Mouse (Mus musculus) brain, embryonic 18.5 days (tissue): ENCODE data around the gene Usmg5.
A peak's percentile ranks its signal among the peaks of the same experiment; 100 is the strongest.

ENCODE experiments used
- DNase-seq: peaks from one replicate; pipeline ENCODE4 v3.0.0-alpha.2; 2012; ENCODE audit warnings: low read depth, low spot score

Usmg5 gene

DNA sequence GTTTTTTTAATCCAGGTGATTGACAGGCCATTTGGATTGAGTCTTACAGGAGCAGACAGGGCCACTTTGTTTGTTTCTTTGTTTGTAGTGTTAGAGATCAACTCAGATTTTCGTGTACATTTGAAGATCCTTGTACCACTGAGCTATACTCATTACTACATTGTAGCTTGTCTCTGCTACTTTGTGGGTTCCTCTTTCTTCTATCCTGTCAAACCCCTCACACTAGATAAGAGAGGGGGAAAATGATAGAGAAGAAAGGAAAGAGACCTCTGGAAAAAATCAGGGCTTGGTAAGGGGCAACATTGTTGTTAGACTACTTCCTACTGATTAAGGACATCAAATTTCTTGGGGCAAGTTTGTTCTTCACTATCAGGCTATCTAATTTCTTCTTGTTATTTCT lies 32.8 kb downstream of the Usmg5 start:
- no peak for DNase-seq

DNA sequence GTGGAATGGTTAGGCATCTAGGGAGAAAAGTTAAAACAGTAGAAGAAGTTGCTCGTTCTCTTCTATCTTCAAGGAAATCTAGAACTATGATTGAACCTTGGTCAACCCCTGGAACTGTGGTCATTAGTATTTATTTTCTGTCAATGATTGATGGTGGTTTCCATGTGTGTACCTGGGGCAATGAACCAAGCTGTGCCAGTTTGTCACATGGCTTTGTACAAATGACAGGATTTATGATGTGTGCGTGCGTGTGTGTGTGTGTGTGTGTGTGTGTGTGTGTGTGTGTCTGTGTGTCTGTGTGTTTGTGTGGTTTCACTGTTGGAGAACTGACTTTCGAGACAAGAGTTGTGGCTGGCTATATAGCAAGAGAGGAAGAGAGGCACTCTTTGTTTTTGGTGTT lies 37.0 kb downstream of the Usmg5 start:
- no peak for DNase-seq

DNA sequence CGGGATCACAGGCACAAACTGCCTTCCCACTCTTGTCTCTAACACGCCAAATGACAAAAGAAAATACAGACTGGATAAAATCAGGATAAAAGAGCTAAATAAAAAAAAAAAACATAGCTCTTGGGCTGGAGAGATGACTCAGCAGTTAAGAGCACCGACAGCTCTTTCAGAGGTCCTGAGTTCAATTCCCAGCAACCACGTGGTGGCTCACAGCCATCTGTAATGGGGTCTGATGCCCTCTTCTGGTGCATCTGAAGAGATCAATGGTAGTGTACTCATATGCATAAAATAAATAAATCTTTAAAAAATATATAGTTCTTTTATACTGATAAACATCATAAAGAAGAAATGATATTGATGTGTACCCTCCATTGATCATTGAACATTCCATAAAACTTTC lies 37.5 kb downstream of the Usmg5 start:
- no peak for DNase-seq

DNA sequence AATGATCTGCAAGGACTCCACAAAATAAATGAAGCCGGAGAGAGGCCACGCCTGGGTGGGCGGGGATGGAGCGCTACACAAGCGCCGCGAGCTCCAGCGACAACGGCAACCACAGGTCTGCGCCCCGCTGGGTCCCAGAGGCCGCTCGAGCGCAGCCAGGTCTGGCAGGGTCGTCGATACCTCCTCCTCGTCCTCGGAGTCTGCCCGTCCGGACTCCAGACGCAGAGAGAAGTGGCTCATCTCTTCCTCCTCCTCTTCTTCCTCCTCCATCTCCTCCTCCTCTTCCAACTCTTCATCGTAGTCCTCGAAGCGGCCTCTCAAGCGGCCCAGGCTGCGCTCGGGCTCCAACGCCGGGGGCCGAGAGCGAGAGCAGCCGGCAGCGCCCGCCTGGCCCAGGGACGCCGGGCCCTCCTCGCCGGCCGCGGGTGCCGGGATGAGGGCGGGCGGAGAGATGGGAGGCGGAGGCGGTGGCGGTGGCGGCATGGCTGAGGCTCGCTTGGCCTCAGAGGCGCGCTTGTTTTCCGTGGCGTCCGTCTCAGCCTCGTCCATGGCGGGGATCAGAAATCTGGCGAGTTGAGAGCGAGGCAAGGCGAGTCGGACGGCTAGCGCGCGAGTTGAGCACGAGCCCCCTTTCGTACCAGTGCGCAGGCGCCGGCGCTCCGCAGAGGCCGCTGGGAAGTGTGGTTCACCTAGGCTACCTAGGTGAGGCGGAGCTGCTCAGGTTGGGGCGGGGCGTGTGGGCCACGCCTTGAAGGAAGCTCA lies 40.0 kb downstream of the Usmg5 start, which contains the start of gene Pcgf6:
Gene Pcgf6, minus strand, starts transcription at position 636 of the 762 bp plus-strand sequence.
- DNase-seq = peak; percentile 59

DNA sequence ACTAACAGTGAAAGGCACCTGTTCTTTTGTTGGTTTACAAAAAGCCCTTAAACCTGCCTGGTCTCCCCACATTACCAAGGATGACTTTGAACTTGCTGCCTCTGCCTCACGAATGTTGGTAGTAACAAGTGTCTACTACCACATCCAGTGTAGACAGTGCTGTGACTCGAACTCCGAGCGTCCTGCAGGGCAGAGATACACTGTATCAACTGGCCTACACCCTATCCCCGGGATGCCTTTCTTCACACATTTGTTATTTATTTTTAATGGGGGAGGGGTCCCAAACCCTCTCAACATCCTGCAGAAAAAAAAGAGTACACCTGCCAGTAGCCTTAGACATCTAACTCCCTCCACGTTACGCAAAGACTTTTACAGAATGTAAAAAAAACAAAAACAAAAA lies 40.6 kb downstream of the Usmg5 start:
- no peak for DNase-seq

DNA sequence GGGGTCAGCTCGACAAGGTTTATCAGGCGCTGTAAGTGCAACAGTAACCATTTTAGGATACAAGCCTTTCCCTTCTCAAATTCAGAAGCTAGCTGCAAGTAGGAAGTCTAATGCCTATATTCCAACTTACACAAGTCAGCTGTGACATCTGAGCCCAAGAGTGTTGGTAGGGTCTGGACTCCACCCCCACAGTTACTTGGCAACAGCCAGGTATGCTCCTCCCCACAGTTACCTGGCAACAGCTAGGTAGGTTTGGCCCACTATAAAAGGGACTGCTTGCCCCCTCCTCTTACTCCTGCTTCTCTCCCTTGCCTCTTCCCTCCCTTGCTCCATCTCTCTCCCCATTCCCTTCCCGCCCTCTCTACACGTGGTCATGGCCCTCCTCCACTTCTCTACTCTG lies 41.4 kb downstream of the Usmg5 start:
- no peak for DNase-seq

DNA sequence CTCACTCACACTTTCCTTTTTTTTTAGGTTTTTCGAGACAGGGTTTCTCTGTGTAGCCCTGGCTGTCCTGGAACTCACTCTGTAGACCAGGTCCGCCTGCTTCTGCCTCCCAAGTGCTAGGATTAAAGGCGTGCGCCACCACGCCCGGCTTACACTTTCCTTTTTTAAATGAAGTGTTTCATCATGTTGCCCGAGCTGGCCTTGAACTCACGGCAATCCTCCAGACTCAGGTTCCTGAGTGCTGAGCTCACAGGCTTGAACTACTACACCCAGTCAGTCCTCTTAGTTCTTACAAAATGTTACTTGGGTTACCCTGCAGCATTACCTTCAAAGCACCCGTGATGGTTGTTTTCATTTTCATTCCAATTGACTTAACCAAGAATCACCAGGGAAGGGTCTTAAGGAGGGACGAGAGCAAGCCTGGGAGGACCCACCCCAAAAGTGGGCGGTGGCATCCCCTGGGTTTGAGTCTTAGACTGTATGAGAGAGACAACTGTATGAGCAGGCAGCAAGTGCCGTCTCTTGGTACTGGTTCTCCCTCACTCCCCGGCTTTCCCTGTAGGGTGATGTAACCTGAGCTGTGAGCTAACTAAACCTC lies 43.1 kb downstream of the Usmg5 start:
- DNase-seq = no peak

DNA sequence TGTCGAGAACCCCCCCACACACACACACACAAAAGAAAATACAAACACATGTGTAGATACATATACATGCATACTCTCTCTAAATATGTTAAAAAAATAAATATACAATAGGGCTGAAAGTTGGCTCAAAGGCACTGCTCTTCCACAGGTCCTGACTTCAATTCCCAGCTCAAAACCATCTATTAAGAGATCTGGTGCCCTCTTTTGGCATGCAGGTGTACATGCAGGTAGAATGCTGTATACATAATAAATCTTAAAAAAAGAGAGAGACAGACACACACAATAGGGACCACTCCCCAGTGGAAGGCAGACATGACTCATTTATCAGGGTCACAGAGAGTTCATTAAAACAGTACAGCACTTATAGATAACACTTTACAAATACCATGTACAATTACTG lies 44.1 kb downstream of the Usmg5 start:
- DNase-seq = no peak

DNA sequence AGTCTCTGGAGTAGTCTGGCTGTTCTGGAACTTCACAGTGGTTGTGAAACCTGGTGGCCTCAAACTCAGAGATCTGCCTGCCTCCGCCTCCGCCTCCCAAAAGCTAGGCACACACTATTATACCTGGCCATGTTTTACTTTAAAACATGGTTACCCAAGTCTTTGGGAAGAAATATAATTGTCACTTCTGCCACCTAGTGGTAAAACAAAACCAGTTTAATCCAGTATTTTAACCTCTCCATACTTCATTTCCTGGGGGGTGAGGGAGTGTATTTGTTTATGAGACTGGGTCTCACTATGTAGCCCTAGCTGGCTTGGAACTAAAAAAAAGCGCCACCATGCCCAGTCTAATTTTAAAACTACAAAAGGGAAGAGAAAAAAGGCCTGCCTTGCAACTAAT lies 46.8 kb downstream of the Usmg5 start:
- no peak for DNase-seq

DNA sequence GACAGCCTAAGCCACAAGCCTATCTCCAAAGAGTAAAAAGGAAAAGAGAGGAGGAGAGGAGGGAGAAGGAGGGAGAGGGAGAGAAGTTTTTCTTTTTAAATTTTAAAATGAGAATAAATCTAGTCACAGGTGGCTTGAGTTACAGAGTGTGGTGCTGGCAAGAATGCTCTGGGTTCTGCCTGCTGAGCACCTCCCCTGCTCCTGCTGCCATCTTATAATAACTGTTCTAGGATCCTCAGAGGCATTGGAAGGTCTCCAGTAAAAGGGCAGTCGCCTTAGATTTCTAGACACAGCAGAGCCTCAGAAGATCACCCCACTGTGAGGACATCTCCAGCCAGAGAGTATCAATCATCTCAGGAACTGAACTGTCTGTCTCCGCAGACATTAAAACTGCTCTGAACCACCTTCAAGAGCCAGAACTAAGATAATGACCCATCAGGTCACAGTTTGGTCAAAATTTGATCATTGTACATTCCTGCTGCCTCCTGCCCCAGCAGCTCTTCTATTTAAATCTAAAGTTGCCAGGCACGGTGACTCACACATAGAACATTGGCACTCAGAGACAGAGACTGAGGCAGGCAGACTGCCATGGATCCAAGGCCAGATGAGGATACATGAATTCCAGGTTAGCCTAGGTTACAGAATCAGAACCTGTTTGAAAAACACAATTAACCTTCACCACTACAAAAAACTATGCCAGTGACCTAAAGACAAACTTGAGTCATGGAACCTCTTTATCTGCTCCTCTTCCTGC lies 49.5 kb downstream of the Usmg5 start:
- DNase-seq = no peak

DNA sequence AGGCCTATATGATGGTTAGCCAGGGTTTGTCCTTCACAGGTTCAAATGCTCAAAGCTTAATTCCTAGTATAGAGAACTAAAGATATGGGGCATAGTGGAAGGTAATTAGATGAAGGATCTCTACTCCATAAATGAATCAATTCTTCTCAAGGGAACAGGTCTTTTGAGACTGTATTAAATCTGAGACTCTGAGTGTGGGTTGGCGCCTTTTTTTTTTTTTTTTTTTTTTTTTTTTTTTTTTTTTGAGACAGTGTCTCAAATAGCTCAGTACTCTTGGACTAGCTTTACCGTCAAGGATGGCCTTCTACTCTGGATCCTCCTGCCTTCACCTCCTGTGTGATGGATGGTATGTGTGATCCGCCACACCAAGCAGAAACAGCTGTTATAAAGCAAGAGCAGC lies 53.9 kb downstream of the Usmg5 start:
- DNase-seq = no peak

DNA sequence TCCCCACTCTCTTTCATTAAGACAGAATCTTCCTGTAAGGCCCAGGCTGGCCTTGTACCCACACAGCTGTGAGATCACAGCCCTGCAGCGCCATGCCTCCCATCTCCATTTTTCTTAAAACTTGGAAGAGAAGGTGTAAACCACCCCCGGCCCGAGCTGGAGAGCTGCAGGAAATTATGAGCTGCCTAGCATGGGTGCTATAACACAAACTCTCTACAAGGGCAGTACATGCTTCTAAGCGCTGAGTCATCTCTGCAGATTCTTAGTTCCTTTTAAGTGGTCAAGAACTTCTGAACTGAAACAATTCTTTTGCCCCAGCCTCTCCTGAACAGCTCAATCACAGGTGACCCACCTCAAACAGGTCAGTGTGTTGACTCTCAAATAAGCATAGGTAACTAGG lies 55.5 kb downstream of the Usmg5 start:
- DNase-seq = no peak
